Mouse (Mus musculus) lung, embryonic 16.5 days (tissue): ENCODE results near the gene Shb. TPM values are rescaled to one million over a fixed set of nuclear protein-coding genes. Genes with fewer than 3 reads are reported as not detected.

ENCODE experiments used
- ATAC-seq: fragments of 200-750 bp; cut with Nextera tagmentation; 2 replicates; pipeline ENCODE4 v1.8.0; 2017; ENCODE audit warnings: low read depth, mild to moderate bottlenecking, moderate library complexity
- H3K27ac ChIP-seq: fragments of 300-500 bp; sonication (generic); 2 replicates; pipeline ENCODE4 v1.5.1; 2014; ENCODE audit warnings: mild to moderate bottlenecking, control low read depth, low read length
- H3K27me3 ChIP-seq: fragments of 300-500 bp; sonication (generic); 2 replicates; pipeline ENCODE4 v1.6.1; 2014; ENCODE audit warnings: low read depth, low read length, mixed read lengths; ENCODE audit not compliant: control insufficient read depth, insufficient read depth
- H3K36me3 ChIP-seq: fragments of 300-500 bp; sonication (generic); 2 replicates; pipeline ENCODE4 v1.6.1; 2014; ENCODE audit warnings: low read length; ENCODE audit not compliant: control insufficient read depth, insufficient read depth
- H3K4me1 ChIP-seq: fragments of 300-500 bp; sonication (generic); replicated peaks from 2 replicates; pipeline ENCODE4 v1.6.1; 2014; ENCODE audit warnings: low read length, mixed read lengths; ENCODE audit not compliant: control insufficient read depth, insufficient read depth
- H3K4me2 ChIP-seq: fragments of 300-500 bp; sonication (generic); 2 replicates; pipeline ENCODE4 v1.6.1; 2014; ENCODE audit warnings: low read depth, low read length, control low read depth
- H3K4me3 ChIP-seq: fragments of 300-500 bp; sonication (generic); 2 replicates; pipeline ENCODE4 v1.5.1; 2014; ENCODE audit warnings: mild to moderate bottlenecking, low read length, control low read depth
- H3K9ac ChIP-seq: fragments of 300-500 bp; sonication (generic); 2 replicates; pipeline ENCODE4 v1.6.1; 2014; ENCODE audit warnings: low read length, control low read depth
- H3K9me3 ChIP-seq: fragments of 300-500 bp; sonication (generic); 2 replicates; pipeline ENCODE4 v1.6.1; 2016; ENCODE audit warnings: low read length; ENCODE audit not compliant: control insufficient read depth
- WGBS: fragments of 180-500 bp; shearing (Covaris S2); extraction: QIAGEN DNeasy Blood & Tissue Kit; methylation state at CpG from one replicate; pipeline ENCODE4 v1.1.7; 2014; 5-methylcytosine and 5-hydroxymethylcytosine counted together
- polyA plus RNA-seq: library from polyadenylated mRNA; unstranded; fragments of >200 nt; fragmentation: Nextera tagmentation; extraction: Ambion mirVana; gene quantifications from 2 replicates; pipeline ENCODE4 v1.2.1, GENCODE M21; 2015

The Shb gene
- 12.4 and 16.1 TPM in 2 replicates for polyA plus RNA-seq

GRCm38 (mm10) chr4:45532375-45532774 is at the start of gene Shb:
Shb (minus strand) TSS chr4:45532470.
- Histone ChIP-seq H3K4me3 (peak within 1 kb of the TSS; percentile 86), H3K4me2 (peak within 1 kb of the TSS; percentile 97), H3K9ac (no peak within 1 kb of the TSS), H3K4me1 (peaks cover 34% of the 10 kb centered on the region), H3K36me3 (no peaks in the 10 kb centered on the region), H3K27me3 (no peaks in the 10 kb centered on the region), H3K27ac (peak within 1 kb of the TSS; percentile 100), H3K9me3 (no peaks in the 10 kb centered on the region)
- 3% methylated on average over 7 of the region's 7 CpGs for WGBS
- no peak for ATAC-seq

- Histone ChIP-seq H3K9me3 (no peaks in the 10 kb centered on the region), H3K27me3 (no peaks in the 10 kb centered on the region), H3K27ac (no peak overlapping the region), H3K9ac (no peak overlapping the region), H3K4me3 (no peak overlapping the region), H3K36me3 (no peaks in the 10 kb centered on the region), H3K4me1 (peaks cover 2% of the 10 kb centered on the region), H3K4me2 (no peak overlapping the region)
- ATAC-seq: no peak
- WGBS: 87% methylated on average over 6 of the region's 6 CpGs
These were observed 48.8 kb upstream of the Shb start for GRCm38 (mm10) chr4:45581095-45581494.

DNA sequence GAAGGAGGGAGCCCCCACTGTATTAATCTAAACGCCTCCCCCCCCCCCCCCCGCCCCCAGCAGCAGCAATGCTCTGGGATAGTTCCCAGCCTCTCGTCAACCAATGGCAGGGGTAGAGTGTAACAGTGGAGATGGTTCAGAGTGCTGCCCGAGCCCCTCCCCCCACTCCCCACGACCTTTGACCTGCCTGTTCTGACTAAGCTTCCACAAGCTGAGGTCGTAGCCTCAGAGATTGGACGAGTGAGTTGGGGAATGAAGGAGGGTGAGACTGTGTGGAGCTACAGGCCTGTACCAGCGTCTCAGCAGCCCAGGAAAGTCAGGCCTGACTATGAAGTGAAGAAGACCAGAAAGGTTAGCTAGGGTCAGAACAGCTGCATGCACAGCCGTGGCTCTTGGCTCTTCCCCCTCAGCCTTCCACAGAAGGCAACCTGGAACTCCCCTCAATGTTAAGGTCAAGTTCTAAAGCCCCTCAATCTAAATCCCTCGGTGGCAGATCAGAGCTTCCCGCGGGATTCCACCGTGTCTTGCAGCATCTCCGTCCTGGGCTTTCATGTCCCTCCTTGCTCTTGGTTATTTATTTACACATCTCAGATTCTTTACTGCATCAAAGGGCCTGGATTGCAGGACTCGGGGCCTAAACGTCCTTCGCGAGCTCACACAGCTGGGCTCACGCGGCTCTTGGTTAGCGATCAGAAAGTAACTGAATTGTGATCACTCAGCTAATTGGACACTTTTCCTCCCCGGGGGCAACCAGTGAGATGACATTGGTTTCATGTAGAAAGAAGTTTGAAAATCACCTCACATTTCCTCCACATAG is 46.5 kb upstream of the Shb start:
- WGBS: 33% methylated on average over 21 of the region's 22 CpGs

GRCm38 (mm10) chr4:45577631-45578030 is 45.4 kb upstream of the Shb start:
- Histone ChIP-seq H3K36me3 (no peaks in the 10 kb centered on the region), H3K4me3 (no peak overlapping the region), H3K27ac (no peak overlapping the region), H3K4me2 (no peak overlapping the region), H3K9me3 (no peaks in the 10 kb centered on the region), H3K9ac (no peak overlapping the region), H3K4me1 (no peaks in the 10 kb centered on the region), H3K27me3 (no peaks in the 10 kb centered on the region)
- 37% methylated on average over 8 of the region's 8 CpGs for WGBS
- no peak for ATAC-seq

More for the DNA sequence above, 46.5 kb upstream of the Shb start:
- H3K4me1 ChIP-seq: 0 out of 2 replicates have a peak, but pooled peaks cover under 1% of the 10 kb centered on the region
- H3K27ac ChIP-seq: no peak overlapping the region
- H3K9ac ChIP-seq: no peak overlapping the region
- ATAC-seq: no peak
- H3K9me3 ChIP-seq: no peaks in the 10 kb centered on the region
- H3K36me3 ChIP-seq: no peaks in the 10 kb centered on the region
- no peaks in the 10 kb centered on the region for H3K27me3 ChIP-seq
- no peak overlapping the region for H3K4me2 ChIP-seq
- H3K4me3 ChIP-seq: no peak overlapping the region

DNA sequence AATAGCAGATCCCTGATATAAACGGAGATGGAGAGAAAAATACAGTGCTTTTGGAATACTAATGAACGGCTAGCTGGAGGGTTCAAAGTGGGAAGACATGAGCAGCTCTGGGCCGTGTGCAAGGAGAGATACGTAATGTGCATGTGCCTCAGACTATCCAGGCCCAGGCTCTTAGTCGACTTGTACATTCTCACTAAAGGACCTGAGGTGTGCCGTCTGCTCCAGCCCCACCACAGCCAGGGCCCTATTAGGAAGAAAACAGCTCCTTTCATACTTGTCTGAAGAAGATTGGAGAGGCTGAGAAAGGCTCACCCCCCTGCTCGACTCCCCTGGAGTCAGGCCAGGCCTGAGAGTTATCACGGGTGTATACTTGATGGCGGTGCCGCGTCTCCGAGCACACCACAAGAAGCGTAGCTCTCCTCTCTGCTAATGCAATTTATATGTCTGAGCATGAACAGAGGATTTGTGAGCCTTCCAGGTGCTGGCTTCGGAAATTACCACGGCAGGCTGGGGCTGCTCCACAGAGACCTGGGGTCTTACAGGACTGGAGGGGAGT is 42.4 kb upstream of the Shb start:
- H3K36me3 ChIP-seq: no peaks in the 10 kb centered on the region
- no peak overlapping the region for H3K9ac ChIP-seq
- H3K27me3 ChIP-seq: no peaks in the 10 kb centered on the region
- WGBS: 39% methylated on average over 15 of the region's 15 CpGs
- no peak overlapping the region for H3K27ac ChIP-seq
- H3K4me1 ChIP-seq: no peaks in the 10 kb centered on the region
- ATAC-seq: no peak
- H3K4me2 ChIP-seq: no peak overlapping the region
- H3K4me3 ChIP-seq: no peak overlapping the region
- H3K9me3 ChIP-seq: no peaks in the 10 kb centered on the region

GRCm38 (mm10) chr4:45569521-45569920 is 37.3 kb upstream of the Shb start:
- Histone ChIP-seq H3K36me3 (no peaks in the 10 kb centered on the region), H3K27me3 (no peaks in the 10 kb centered on the region), H3K4me3 (no peak overlapping the region), H3K4me1 (no peaks in the 10 kb centered on the region), H3K4me2 (no peak overlapping the region), H3K9ac (no peak overlapping the region), H3K27ac (no peak overlapping the region), H3K9me3 (no peaks in the 10 kb centered on the region)
- ATAC-seq: no peak
- 52% methylated on average over 5 of the region's 5 CpGs for WGBS

GRCm38 (mm10) chr4:45558211-45558610 is 25.9 kb upstream of the Shb start:
- H3K9me3 ChIP-seq: 0 out of 2 replicates have a peak, but pooled peaks cover 2% of the 10 kb centered on the region
- H3K4me1 ChIP-seq: no peaks in the 10 kb centered on the region
- no peak for ATAC-seq
- H3K27ac ChIP-seq: no peak overlapping the region
- H3K27me3 ChIP-seq: no peaks in the 10 kb centered on the region
- no peak overlapping the region for H3K9ac ChIP-seq
- 83% methylated on average over 5 of the region's 5 CpGs for WGBS
- no peak overlapping the region for H3K4me2 ChIP-seq
- H3K36me3 ChIP-seq: no peaks in the 10 kb centered on the region
- no peak overlapping the region for H3K4me3 ChIP-seq

DNA sequence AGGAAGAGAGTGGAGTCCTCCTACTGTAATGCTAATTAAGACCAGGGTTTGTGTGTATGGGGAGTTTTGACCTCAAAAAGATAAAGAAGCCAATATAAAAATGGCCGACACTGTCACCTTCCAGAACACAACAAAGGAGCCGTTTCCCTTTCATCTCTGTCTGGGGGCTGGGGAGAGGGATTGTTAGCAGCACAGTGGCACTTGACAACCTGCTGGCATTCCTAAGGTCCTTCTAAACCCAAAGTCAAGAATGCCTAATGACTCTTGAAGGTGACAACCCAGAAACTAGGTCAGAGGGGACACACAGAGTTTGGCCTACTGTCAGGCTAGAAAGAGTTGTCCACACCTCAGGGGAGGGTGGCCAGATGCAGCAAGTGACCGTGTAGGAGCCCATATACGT is 20.3 kb upstream of the Shb start:
- 17% methylated on average over 4 of the region's 4 CpGs for WGBS
- no peaks in the 10 kb centered on the region for H3K27me3 ChIP-seq
- no peaks in the 10 kb centered on the region for H3K36me3 ChIP-seq
- no peak overlapping the region for H3K4me3 ChIP-seq
- peak overlapping the region; percentile 6; the same call in 1 of the 2 replicates for H3K27ac ChIP-seq
- no peak overlapping the region for H3K9ac ChIP-seq
- no peak overlapping the region for H3K4me2 ChIP-seq
- peak; percentile 83 for ATAC-seq
- H3K4me1 ChIP-seq: 0 out of 2 replicates have a peak, but pooled peaks cover 3% of the 10 kb centered on the region
- H3K9me3 ChIP-seq: 0 out of 2 replicates have a peak, but pooled peaks cover 2% of the 10 kb centered on the region

- H3K9me3 ChIP-seq: no peaks in the 10 kb centered on the region
- no peak overlapping the region for H3K4me3 ChIP-seq
- no peak overlapping the region for H3K27ac ChIP-seq
- WGBS: 66% methylated on average over 2 of the region's 2 CpGs
- no peak overlapping the region for H3K4me2 ChIP-seq
- 0 out of 2 replicates have a peak, but pooled peaks cover 3% of the 10 kb centered on the region for H3K4me1 ChIP-seq
- H3K27me3 ChIP-seq: no peaks in the 10 kb centered on the region
- H3K36me3 ChIP-seq: no peaks in the 10 kb centered on the region
- ATAC-seq: no peak
- H3K9ac ChIP-seq: no peak overlapping the region
These were observed 18.7 kb upstream of the Shb start for GRCm38 (mm10) chr4:45550970-45551369.
